Mouse (Mus musculus): ENCODE data around the gene Clcnka. TPM values are rescaled to one million over a fixed set of nuclear protein-coding genes. Genes with fewer than 3 reads are reported as not detected.
A peak's percentile ranks its signal among the peaks of the same experiment; 100 is the strongest.

Gene Clcnka
- polyA plus RNA-seq, 1 experiment from 2014 or later: 58.1 TPM

- Histone ChIP-seq H3K27me3 (ENCODE audit: insufficient read depth, low read length) (no peaks in the 10 kb centered on the region), H3K9ac (ENCODE audit: low read depth, low read length) (no peak overlapping the region), H3K36me3 (ENCODE audit: insufficient read depth, low read length) (no peaks in the 10 kb centered on the region), H3K9me3 (replicated peaks; ENCODE audit: low read length) (no peaks in the 10 kb centered on the region), H3K4me1 (replicated peaks; ENCODE audit: insufficient read depth, low read length) (no peaks in the 10 kb centered on the region), H3K4me2 (ENCODE audit: low read length) (no peak overlapping the region), H3K4me3 (replicated peaks; ENCODE audit: low read depth, low read length) (no peak overlapping the region), H3K27ac (no peak overlapping the region)
- no peak; the same call in 1 of the 2 replicates for ATAC-seq (replicated peaks; ENCODE audit: low FRiP score, low read depth)
- WGBS: 80% methylated on average over 15 of the region's 15 CpGs
- no peak for DNase-seq (ENCODE audit: low spot score)
- TF ChIP-seq CTCF (IDR thresholded peaks at IDR 0.05; ENCODE audit: low read depth): no peak
Observed at GRCm38 (mm10) chr4:141400171-141400570, 1.6 kb upstream of the Clcnka start.

- Histone ChIP-seq H3K27ac (no peak overlapping the region; the same call in 1 of the 2 replicates), H3K4me1 (replicated peaks; ENCODE audit: insufficient read depth, low read length) (0 out of 2 replicates have a peak, but pooled peaks cover 4% of the 10 kb centered on the region), H3K9ac (ENCODE audit: low read depth, low read length) (no peak overlapping the region), H3K27me3 (ENCODE audit: insufficient read depth, low read length) (no peaks in the 10 kb centered on the region), H3K9me3 (replicated peaks; ENCODE audit: low read length) (no peaks in the 10 kb centered on the region), H3K36me3 (ENCODE audit: insufficient read depth, low read length) (no peaks in the 10 kb centered on the region), H3K4me2 (ENCODE audit: low read length) (peak overlapping the region; percentile 19), H3K4me3 (replicated peaks; ENCODE audit: low read depth, low read length) (no peak overlapping the region)
- WGBS: 68% methylated on average over 12 of the region's 12 CpGs
- TF ChIP-seq CTCF (IDR thresholded peaks at IDR 0.05; ENCODE audit: low read depth): no peak
- DNase-seq (ENCODE audit: low spot score) (no peak), ATAC-seq (replicated peaks; ENCODE audit: low FRiP score, low read depth) (no peak)
Observed at GRCm38 (mm10) chr4:141397861-141398260, 663 bp downstream of the Clcnka start.

GRCm38 (mm10) chr4:141394751-141395150, 3.8 kb downstream of the Clcnka start:
- peak; percentile 41 for ATAC-seq (replicated peaks; ENCODE audit: low FRiP score, low read depth)
- Histone ChIP-seq H3K9ac (ENCODE audit: low read depth, low read length) (0 out of 2 replicates have a peak overlapping the region, but pooled peaks have one; percentile 9), H3K27ac (no peak overlapping the region), H3K36me3 (ENCODE audit: insufficient read depth, low read length) (no peaks in the 10 kb centered on the region), H3K4me1 (replicated peaks; ENCODE audit: insufficient read depth, low read length) (0 out of 2 replicates have a peak, but pooled peaks cover 4% of the 10 kb centered on the region), H3K27me3 (ENCODE audit: insufficient read depth, low read length) (no peaks in the 10 kb centered on the region), H3K4me3 (replicated peaks; ENCODE audit: low read depth, low read length) (no peak overlapping the region), H3K9me3 (replicated peaks; ENCODE audit: low read length) (no peaks in the 10 kb centered on the region), H3K4me2 (ENCODE audit: low read length) (peak overlapping the region; percentile 37)
- TF ChIP-seq CTCF (IDR thresholded peaks at IDR 0.05; ENCODE audit: low read depth): no peak
- WGBS: 15% methylated on average over 16 of the region's 16 CpGs
- peak; percentile 41 for DNase-seq (ENCODE audit: low spot score)

- no peaks in the 10 kb centered on the region for H3K36me3 ChIP-seq (ENCODE audit: insufficient read depth, low read length)
- TF ChIP-seq CTCF (IDR thresholded peaks at IDR 0.05; ENCODE audit: low read depth): no peak
- no peak overlapping the region for H3K4me2 ChIP-seq (ENCODE audit: low read length)
- no peak overlapping the region for H3K9ac ChIP-seq (ENCODE audit: low read depth, low read length)
- H3K4me3 ChIP-seq (replicated peaks; ENCODE audit: low read depth, low read length): no peak overlapping the region
- no peak overlapping the region for H3K27ac ChIP-seq
- H3K9me3 ChIP-seq (replicated peaks; ENCODE audit: low read length): no peaks in the 10 kb centered on the region
- 0 out of 2 replicates have a peak, but pooled peaks cover 4% of the 10 kb centered on the region for H3K4me1 ChIP-seq (replicated peaks; ENCODE audit: insufficient read depth, low read length)
- H3K27me3 ChIP-seq (ENCODE audit: insufficient read depth, low read length): no peaks in the 10 kb centered on the region
- WGBS: 77% methylated on average over 12 of the region's 12 CpGs
- DNase-seq (ENCODE audit: low spot score) (no peak), ATAC-seq (replicated peaks; ENCODE audit: low FRiP score, low read depth) (no peak)
Observed at GRCm38 (mm10) chr4:141391293-141391692, 7.2 kb downstream of the Clcnka start.

GRCm38 (mm10) chr4:141389366-141390150, 9.0 kb downstream of the Clcnka start:
- ATAC-seq (replicated peaks; ENCODE audit: low FRiP score, low read depth): no peak
- H3K36me3 ChIP-seq (ENCODE audit: insufficient read depth, low read length): no peaks in the 10 kb centered on the region
- DNase-seq (ENCODE audit: low spot score): no peak
- no peaks in the 10 kb centered on the region for H3K4me1 ChIP-seq (replicated peaks; ENCODE audit: insufficient read depth, low read length)
- 0 out of 2 replicates have a peak, but pooled peaks cover 2% of the 10 kb centered on the region for H3K27me3 ChIP-seq (ENCODE audit: insufficient read depth, low read length)
- 67% methylated on average over 18 of the region's 18 CpGs for WGBS
- TF ChIP-seq CTCF (IDR thresholded peaks at IDR 0.05; ENCODE audit: low read depth): no peak
- H3K4me3 ChIP-seq (replicated peaks; ENCODE audit: low read depth, low read length): no peak overlapping the region
- H3K4me2 ChIP-seq (ENCODE audit: low read length): no peak overlapping the region
- no peak overlapping the region for H3K9ac ChIP-seq (ENCODE audit: low read depth, low read length)
- no peaks in the 10 kb centered on the region for H3K9me3 ChIP-seq (replicated peaks; ENCODE audit: low read length)
- H3K27ac ChIP-seq: no peak overlapping the region

- WGBS: 68% methylated on average over 5 of the region's 5 CpGs
- ATAC-seq (replicated peaks; ENCODE audit: low FRiP score, low read depth) (peak; percentile 18; the same call in 1 of the 2 replicates), DNase-seq (ENCODE audit: low spot score) (no peak)
- Histone ChIP-seq H3K4me3 (replicated peaks; ENCODE audit: low read depth, low read length) (no peak overlapping the region), H3K36me3 (ENCODE audit: insufficient read depth, low read length) (no peaks in the 10 kb centered on the region), H3K9me3 (replicated peaks; ENCODE audit: low read length) (no peaks in the 10 kb centered on the region), H3K4me2 (ENCODE audit: low read length) (no peak overlapping the region), H3K27ac (no peak overlapping the region), H3K4me1 (replicated peaks; ENCODE audit: insufficient read depth, low read length) (no peaks in the 10 kb centered on the region), H3K27me3 (ENCODE audit: insufficient read depth, low read length) (0 out of 2 replicates have a peak, but pooled peaks cover 6% of the 10 kb centered on the region), H3K9ac (ENCODE audit: low read depth, low read length) (no peak overlapping the region)
- no peak for TF ChIP-seq CTCF (IDR thresholded peaks at IDR 0.05; ENCODE audit: low read depth)
Observed at GRCm38 (mm10) chr4:141387933-141388332, 10.6 kb downstream of the Clcnka start.

Measured in kidney, postnatal 0 days (tissue).